Mouse (Mus musculus): ENCODE measurements at regions not wholly inside any gene's neighbourhood (a gene's known extent, or its start where the extent isn't known, plus 50 kb on each side); places are given as distances from the start of the nearest gene placed in this dataset.

- WGBS = 62% methylated on average over 28 of the region's 28 CpGs
- no peak for TF ChIP-seq EP300 (optimal IDR thresholded peaks at IDR 0.05)
- TF ChIP-seq CTCF (IDR thresholded peaks at IDR 0.05; ENCODE audit: low read depth) = no peak
- no peak overlapping the region for H3K9ac ChIP-seq (ENCODE audit: low read length)
Measured at GRCm38 (mm10) chr5:106003321-106004291, 127.2 kb downstream of the Zfp326 start.

GRCm38 (mm10) chr5:106002330-106002729 is 126.0 kb downstream of the Zfp326 start:
- Histone ChIP-seq H3K4me3 (ENCODE audit: low read depth, low read length) (no peak overlapping the region), H3K36me3 (ENCODE audit: control insufficient read depth, insufficient read depth, low read length) (no peaks in the 10 kb centered on the region), H3K9me3 (ENCODE audit: control insufficient read depth, low read length) (no peaks in the 10 kb centered on the region), H3K4me1 (replicated peaks; ENCODE audit: control insufficient read depth, insufficient read depth) (no peaks in the 10 kb centered on the region), H3K4me2 (replicated peaks; ENCODE audit: low read depth) (no peak overlapping the region), H3K9ac (ENCODE audit: low read length) (no peak overlapping the region), H3K27me3 (ENCODE audit: control insufficient read depth, insufficient read depth, low read length) (no peaks in the 10 kb centered on the region), H3K27ac (replicated peaks) (no peak overlapping the region)
- TF ChIP-seq EP300 (optimal IDR thresholded peaks at IDR 0.05) (no peak), CTCF (IDR thresholded peaks at IDR 0.05; ENCODE audit: low read depth) (peak; percentile 71)
- ATAC-seq (ENCODE audit: low FRiP score, low TSS enrichment) (no peak), DNase-seq (ENCODE audit: low spot score) (no peak)
- WGBS = 12% methylated on average over 7 of the region's 7 CpGs

More at GRCm38 (mm10) chr5:106003321-106004291, 127.2 kb downstream of the Zfp326 start:
- Histone ChIP-seq H3K36me3 (ENCODE audit: control insufficient read depth, insufficient read depth, low read length) (no peaks in the 10 kb centered on the region), H3K4me1 (replicated peaks; ENCODE audit: control insufficient read depth, insufficient read depth) (no peaks in the 10 kb centered on the region), H3K4me3 (ENCODE audit: low read depth, low read length) (no peak overlapping the region), H3K4me2 (replicated peaks; ENCODE audit: low read depth) (no peak overlapping the region), H3K27me3 (ENCODE audit: control insufficient read depth, insufficient read depth, low read length) (no peaks in the 10 kb centered on the region), H3K27ac (replicated peaks) (no peak overlapping the region), H3K9me3 (ENCODE audit: control insufficient read depth, low read length) (no peaks in the 10 kb centered on the region)
- ATAC-seq (ENCODE audit: low FRiP score, low TSS enrichment) (no peak), DNase-seq (ENCODE audit: low spot score) (no peak)

- H3K36me3 ChIP-seq (ENCODE audit: control insufficient read depth, insufficient read depth, low read length) = no peaks in the 10 kb centered on the region
- no peak for ATAC-seq (ENCODE audit: low FRiP score, low TSS enrichment)
- H3K9me3 ChIP-seq (ENCODE audit: control insufficient read depth, low read length) = no peaks in the 10 kb centered on the region
- WGBS = 42% methylated on average over 1 of the region's 1 CpGs
- DNase-seq (ENCODE audit: low spot score) = no peak
- no peaks in the 10 kb centered on the region for H3K27me3 ChIP-seq (ENCODE audit: control insufficient read depth, insufficient read depth, low read length)
- no peak overlapping the region for H3K27ac ChIP-seq (replicated peaks)
- no peaks in the 10 kb centered on the region for H3K4me1 ChIP-seq (replicated peaks; ENCODE audit: control insufficient read depth, insufficient read depth)
- no peak overlapping the region for H3K4me2 ChIP-seq (replicated peaks; ENCODE audit: low read depth)
- no peak overlapping the region for H3K4me3 ChIP-seq (ENCODE audit: low read depth, low read length)
- TF ChIP-seq EP300 (optimal IDR thresholded peaks at IDR 0.05) (no peak), CTCF (IDR thresholded peaks at IDR 0.05; ENCODE audit: low read depth) (no peak)
- no peak overlapping the region for H3K9ac ChIP-seq (ENCODE audit: low read length)
Measured at GRCm38 (mm10) chr5:105994218-105994617, 117.9 kb downstream of the Zfp326 start.

- 71% methylated on average over 15 of the region's 15 CpGs for WGBS
- Histone ChIP-seq H3K4me2 (replicated peaks; ENCODE audit: low read depth) (no peak overlapping the region), H3K9me3 (ENCODE audit: control insufficient read depth, low read length) (no peaks in the 10 kb centered on the region), H3K9ac (ENCODE audit: low read length) (no peak overlapping the region), H3K4me1 (replicated peaks; ENCODE audit: control insufficient read depth, insufficient read depth) (no peaks in the 10 kb centered on the region), H3K27ac (replicated peaks) (no peak overlapping the region), H3K27me3 (ENCODE audit: control insufficient read depth, insufficient read depth, low read length) (no peaks in the 10 kb centered on the region), H3K36me3 (ENCODE audit: control insufficient read depth, insufficient read depth, low read length) (no peaks in the 10 kb centered on the region), H3K4me3 (ENCODE audit: low read depth, low read length) (no peak overlapping the region)
- DNase-seq (ENCODE audit: low spot score) (no peak), ATAC-seq (ENCODE audit: low FRiP score, low TSS enrichment) (no peak)
- no peak for TF ChIP-seq EP300 (optimal IDR thresholded peaks at IDR 0.05)
- no peak for TF ChIP-seq CTCF (IDR thresholded peaks at IDR 0.05; ENCODE audit: low read depth)
Measured at GRCm38 (mm10) chr5:105993066-105993760, 116.8 kb downstream of the Zfp326 start.

- TF ChIP-seq EP300 (optimal IDR thresholded peaks at IDR 0.05) (no peak), CTCF (IDR thresholded peaks at IDR 0.05; ENCODE audit: low read depth) (no peak)
- H3K36me3 ChIP-seq (ENCODE audit: control insufficient read depth, insufficient read depth, low read length) = no peaks in the 10 kb centered on the region
- no peaks in the 10 kb centered on the region for H3K9me3 ChIP-seq (ENCODE audit: control insufficient read depth, low read length)
- H3K9ac ChIP-seq (ENCODE audit: low read length) = no peak overlapping the region
- no peaks in the 10 kb centered on the region for H3K27me3 ChIP-seq (ENCODE audit: control insufficient read depth, insufficient read depth, low read length)
- WGBS = 84% methylated on average over 12 of the region's 12 CpGs
- H3K27ac ChIP-seq (replicated peaks) = no peak overlapping the region
- no peaks in the 10 kb centered on the region for H3K4me1 ChIP-seq (replicated peaks; ENCODE audit: control insufficient read depth, insufficient read depth)
- DNase-seq (ENCODE audit: low spot score) = no peak
- no peak overlapping the region for H3K4me3 ChIP-seq (ENCODE audit: low read depth, low read length)
- no peak overlapping the region for H3K4me2 ChIP-seq (replicated peaks; ENCODE audit: low read depth)
- ATAC-seq (ENCODE audit: low FRiP score, low TSS enrichment) = no peak
Measured at GRCm38 (mm10) chr5:105990777-105991176, 114.4 kb downstream of the Zfp326 start.
